Mouse (Mus musculus) hindbrain, postnatal 0 days (tissue): ENCODE results near the gene Col4a2. TPM values are rescaled to one million over a fixed set of nuclear protein-coding genes. Genes with fewer than 3 reads are reported as not detected.
"Not testable (repeated sequence)": the region's sequence is repeated elsewhere in the genome, so short reads cannot be mapped to it uniquely, and the experiment has no call there.

Experiments used
- ATAC-seq: fragments of 200-750 bp; cut with Nextera tagmentation; 2 replicates; pipeline ENCODE4 v1.8.0; 2017; ENCODE audit warnings: mild to moderate bottlenecking, moderate TSS enrichment, moderate library complexity
- DNase-seq: peaks from one replicate; pipeline ENCODE4 v3.0.0-alpha.2; 2015; ENCODE audit warnings: low spot score
- H3K27ac ChIP-seq: fragments of 300-500 bp; sonication (generic); 2 replicates; pipeline ENCODE4 v1.5.1; 2014; ENCODE audit warnings: mild to moderate bottlenecking
- H3K27me3 ChIP-seq: fragments of 300-500 bp; sonication (generic); 2 replicates; pipeline ENCODE4 v1.6.1; 2014; ENCODE audit warnings: low read length, mixed read lengths; ENCODE audit not compliant: insufficient read depth
- H3K36me3 ChIP-seq: fragments of 300-500 bp; sonication (generic); 2 replicates; pipeline ENCODE4 v1.6.1; 2014; ENCODE audit warnings: low read length, mixed read lengths; ENCODE audit not compliant: insufficient read depth
- H3K4me1 ChIP-seq: fragments of 300-500 bp; sonication (generic); 2 replicates; pipeline ENCODE4 v1.6.1; 2014; ENCODE audit warnings: antibody characterized with exemption, low read length, mixed read lengths; ENCODE audit not compliant: insufficient read depth
- H3K4me2 ChIP-seq: fragments of 300-500 bp; sonication (generic); 2 replicates; pipeline ENCODE4 v1.6.1; 2014; ENCODE audit warnings: low read depth, mild to moderate bottlenecking, low read length, moderate library complexity, mixed read lengths
- H3K4me3 ChIP-seq: fragments of 300-500 bp; sonication (generic); 2 replicates; pipeline ENCODE4 v1.5.1; 2014; ENCODE audit warnings: low read length
- H3K9ac ChIP-seq: fragments of 300-500 bp; sonication (generic); replicated peaks from 2 replicates; pipeline ENCODE4 v1.6.1; 2014; ENCODE audit warnings: mild to moderate bottlenecking, low read length, moderate library complexity, mixed read lengths
- H3K9me3 ChIP-seq: fragments of 300-500 bp; sonication (generic); 2 replicates; pipeline ENCODE4 v1.6.1; 2016; ENCODE audit warnings: low read length, mixed read lengths
- CTCF ChIP-seq: IDR thresholded peaks from 2 replicates; pipeline ENCODE4 v1.5.1; 2016; ENCODE audit warnings: antibody characterized with exemption, control low read depth, low read depth
- WGBS: fragments of 180-500 bp; shearing (Covaris S2); extraction: QIAGEN DNeasy Blood & Tissue Kit; methylation state at CpG from one replicate; pipeline ENCODE4 v1.1.7; 2014; 5-methylcytosine and 5-hydroxymethylcytosine counted together
- polyA plus RNA-seq: library from polyadenylated mRNA; unstranded; fragments of >200 nt; fragmentation: Nextera tagmentation; extraction: Ambion mirVana; gene quantifications from 2 replicates; pipeline ENCODE4 v1.2.1, GENCODE M21; 2015
- total RNA-seq: library from RNA; depleted of rRNA; stranded (reverse); fragments of >200 nt; gene quantifications from 2 replicates; pipeline ENCODE4 v1.2.3, GENCODE M21; 2014; rRNA removed

Col4a2 gene
- total and polyA plus RNA-seq, 2 experiments from 2014 or later: 27.8 to 76.6 TPM

DNA sequence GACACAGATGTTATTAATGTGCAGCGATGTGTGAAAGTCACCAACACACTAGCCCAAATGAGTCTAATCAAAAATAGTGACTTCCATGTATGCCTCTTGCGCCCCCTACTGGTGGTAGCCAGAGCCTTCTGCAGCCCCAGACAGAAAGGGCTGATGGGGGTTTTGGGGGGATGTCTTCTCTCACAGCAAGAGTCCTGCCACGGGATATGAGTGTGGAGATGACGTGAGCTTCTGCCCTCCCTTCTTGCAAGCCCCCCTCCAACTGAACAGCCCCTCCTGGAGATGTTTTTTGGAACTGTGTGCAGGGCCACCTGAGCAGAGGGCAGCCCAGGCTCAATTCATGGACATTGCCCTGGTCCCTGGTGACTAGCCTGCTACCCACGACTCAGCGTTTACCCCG is 173.5 kb downstream of the Col4a2 start:
- H3K4me3 ChIP-seq: no peak overlapping the region
- H3K27me3 ChIP-seq: no peaks in the 10 kb centered on the region; the same call in 1 of the 2 replicates
- peak; percentile 67; the same call in 1 of the 2 replicates for ATAC-seq
- H3K36me3 ChIP-seq: no peaks in the 10 kb centered on the region
- 25% methylated on average over 7 of the region's 7 CpGs for WGBS
- no peak overlapping the region for H3K4me2 ChIP-seq
- peak; percentile 84 for DNase-seq
- no peak overlapping the region for H3K9ac ChIP-seq
- TF ChIP-seq CTCF: peak; percentile 92
- no peaks in the 10 kb centered on the region for H3K9me3 ChIP-seq
- H3K4me1 ChIP-seq: no peaks in the 10 kb centered on the region
- no peak overlapping the region for H3K27ac ChIP-seq

DNA sequence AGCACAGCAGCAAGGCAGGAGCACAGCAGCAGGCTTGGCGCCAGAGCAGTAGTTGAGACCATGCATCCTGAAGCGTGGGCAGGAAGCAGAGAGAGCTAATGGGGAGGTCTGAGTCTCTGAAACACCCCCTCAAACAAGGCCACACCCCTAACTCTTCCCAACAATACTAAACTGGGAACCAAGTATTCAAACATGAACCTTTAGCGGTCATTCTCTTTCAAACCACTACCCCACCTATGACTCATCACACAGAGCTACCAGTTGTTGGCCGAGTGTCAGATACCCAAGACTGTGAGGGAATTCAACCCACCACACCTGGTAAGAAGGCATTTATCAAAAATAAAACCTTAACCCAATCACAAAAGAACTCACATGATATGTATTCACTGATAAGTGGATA is 174.6 kb downstream of the Col4a2 start:
- no peaks in the 10 kb centered on the region for H3K27me3 ChIP-seq
- no peak overlapping the region for H3K9ac ChIP-seq
- H3K4me2 ChIP-seq: no peak overlapping the region
- no peak overlapping the region for H3K27ac ChIP-seq
- H3K4me3 ChIP-seq: no peak overlapping the region
- H3K36me3 ChIP-seq: no peaks in the 10 kb centered on the region
- ATAC-seq: no peak
- no peaks in the 10 kb centered on the region for H3K9me3 ChIP-seq
- no peak for TF ChIP-seq CTCF
- 79% methylated on average over 4 of the region's 4 CpGs for WGBS
- no peaks in the 10 kb centered on the region for H3K4me1 ChIP-seq
- no peak for DNase-seq

DNA sequence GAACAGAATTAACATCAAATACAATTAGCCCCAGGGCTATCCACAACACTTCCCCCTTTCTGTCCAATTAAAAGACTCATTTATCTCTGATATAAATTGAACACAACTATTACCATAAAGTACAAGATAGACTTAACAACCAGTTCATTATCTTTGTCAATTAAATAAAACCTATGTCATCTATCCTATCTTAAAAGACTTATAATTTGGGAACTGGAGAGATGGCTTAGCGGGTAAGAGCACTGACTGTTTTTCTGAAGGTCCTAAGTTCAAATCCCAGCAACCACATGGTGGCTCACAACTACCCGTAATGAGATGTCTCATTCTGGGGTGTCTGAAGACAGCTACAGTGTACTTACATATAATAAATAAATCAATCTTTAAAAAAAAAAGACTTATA is 179.7 kb downstream of the Col4a2 start:
- not testable (repeated sequence) for H3K27ac ChIP-seq, DNase-seq, H3K27me3 ChIP-seq, H3K9me3 ChIP-seq, H3K9ac ChIP-seq, H3K4me1 ChIP-seq, H3K4me2 ChIP-seq, H3K36me3 ChIP-seq, H3K4me3 ChIP-seq, ATAC-seq
- WGBS: 82% methylated on average over 2 of the region's 2 CpGs

DNA sequence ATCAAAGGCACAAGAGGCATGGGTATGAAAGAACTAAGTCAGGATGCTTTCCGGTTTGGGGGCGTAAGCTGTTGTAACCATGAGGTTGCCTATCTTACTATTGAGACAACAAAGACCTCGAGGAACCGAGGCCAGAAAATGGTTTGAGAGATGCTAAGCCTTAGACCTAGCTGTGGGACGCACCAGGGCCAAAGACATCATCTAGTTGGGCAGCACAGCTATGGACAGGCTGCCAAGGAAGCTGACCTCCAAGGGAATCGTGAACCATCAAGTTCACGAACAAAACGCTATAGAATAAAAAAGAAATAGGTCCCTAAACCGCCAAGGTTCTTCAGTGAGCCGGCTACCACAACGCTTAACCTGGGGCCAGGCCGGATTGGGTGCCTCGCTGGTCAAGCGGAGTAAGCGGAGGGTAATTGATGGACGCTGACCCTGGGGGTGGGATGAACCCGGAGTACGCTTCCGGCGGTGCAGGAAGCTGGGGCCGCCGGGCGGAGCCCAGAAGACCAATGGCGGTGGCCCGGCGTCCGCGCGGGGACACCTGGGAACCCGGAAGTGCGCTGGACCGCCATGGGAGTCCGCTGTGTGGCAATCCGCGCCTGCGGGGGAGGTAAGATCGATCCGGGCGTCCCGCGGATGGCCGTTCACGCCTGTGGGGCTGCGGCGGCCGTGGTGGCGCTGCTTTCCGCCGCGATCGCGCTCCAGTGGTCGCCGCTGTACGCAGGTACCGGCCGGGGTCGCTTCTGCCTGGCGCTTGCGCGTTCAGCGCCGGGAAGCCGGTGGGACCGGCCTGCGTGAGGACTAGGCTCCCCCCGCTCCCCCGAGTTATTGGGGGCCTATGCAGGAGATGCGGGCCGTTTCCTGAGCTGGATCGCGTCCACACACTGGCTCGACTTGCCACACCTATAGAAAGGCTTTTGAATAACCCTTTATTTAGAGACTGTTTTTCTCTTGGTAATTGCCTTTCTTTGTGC is 184.7 kb downstream of the Col4a2 start, which contains the start of gene Naxd:
Gene Naxd (plus strand): TSS at position 490 of the 974 bp plus-strand sequence.
- H3K36me3 ChIP-seq: no peaks in the 10 kb centered on the region
- H3K9ac ChIP-seq: peak within 1 kb of the TSS; percentile 91
- DNase-seq (peak; percentile 96), ATAC-seq (peak; percentile 98)
- H3K4me2 ChIP-seq: peak within 1 kb of the TSS; percentile 73
- WGBS: 4% methylated on average over 52 of the region's 73 CpGs
- no peaks in the 10 kb centered on the region for H3K9me3 ChIP-seq
- no peak for TF ChIP-seq CTCF
- H3K4me1 ChIP-seq: peaks cover 14% of the 10 kb centered on the region
- H3K27me3 ChIP-seq: no peaks in the 10 kb centered on the region
- peak within 1 kb of the TSS; percentile 89 for H3K27ac ChIP-seq
- H3K4me3 ChIP-seq: peak within 1 kb of the TSS; percentile 90

DNA sequence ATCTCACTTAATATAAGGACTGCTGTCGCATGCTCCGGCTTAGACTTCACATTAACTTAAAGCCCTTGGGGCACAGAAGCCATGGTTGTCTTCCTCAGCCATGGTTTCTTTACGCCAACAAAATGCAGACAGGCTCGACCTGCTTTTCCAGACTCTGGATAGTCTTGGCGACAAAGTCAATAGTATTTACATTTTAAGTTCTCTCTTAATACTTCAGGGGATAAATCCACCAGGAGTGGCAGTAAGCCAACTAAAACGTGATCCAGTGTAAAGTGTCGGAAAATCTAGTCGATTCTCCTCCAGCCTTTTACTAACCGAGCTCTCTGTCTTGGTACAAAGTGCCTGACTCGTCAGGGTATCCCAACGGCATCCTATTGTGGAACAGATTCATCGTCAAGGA is 185.7 kb downstream of the Col4a2 start:
- Histone ChIP-seq H3K36me3 (0 out of 2 replicates have a peak, but pooled peaks cover under 1% of the 10 kb centered on the region), H3K27me3 (no peaks in the 10 kb centered on the region), H3K9me3 (no peaks in the 10 kb centered on the region), H3K9ac (peak overlapping the region; percentile 91; the same call in 1 of the 2 replicates), H3K4me2 (peak overlapping the region; percentile 73), H3K27ac (peak overlapping the region; percentile 89; the same call in 1 of the 2 replicates), H3K4me3 (peak overlapping the region; percentile 90), H3K4me1 (peaks cover 14% of the 10 kb centered on the region)
- TF ChIP-seq CTCF: no peak
- DNase-seq (no peak), ATAC-seq (no peak)
- 80% methylated on average over 12 of the region's 12 CpGs for WGBS

Other genes with a start within 250 kb of the Col4a2 start
- 203 and 254 TPM in 2 replicates for gene Col4a1, start within 50 bp of the Col4a2 start, total RNA-seq
- gene Col4a1, start within 50 bp of the Col4a2 start, polyA plus RNA-seq: 46.4 and 55.6 TPM in 2 replicates
- 0.58 and 4.7 TPM in 2 replicates for gene Rab20, start 165.9 kb downstream of the Col4a2 start, total RNA-seq
- gene Rab20, start 165.9 kb downstream of the Col4a2 start, polyA plus RNA-seq: 2.2 and 3.1 TPM in 2 replicates
- 86.9 and 115 TPM in 2 replicates for gene Naxd, start 184.7 kb downstream of the Col4a2 start, total RNA-seq
- gene Naxd, start 184.7 kb downstream of the Col4a2 start, polyA plus RNA-seq: 125 and 129 TPM in 2 replicates
- 42.6 and 58.0 TPM in 2 replicates for gene Cars2, start 238.0 kb downstream of the Col4a2 start, total RNA-seq
- 19.3 and 20.7 TPM in 2 replicates for gene Cars2, start 238.0 kb downstream of the Col4a2 start, polyA plus RNA-seq
- 12.5 and 19.0 TPM in 2 replicates for gene Ing1, start 242.8 kb downstream of the Col4a2 start, total RNA-seq
- gene Ing1, start 242.8 kb downstream of the Col4a2 start, polyA plus RNA-seq: 36.7 and 38.3 TPM in 2 replicates